Mouse (Mus musculus): ENCODE data around the gene Cldn34b3. TPM values are rescaled to one million over a fixed set of nuclear protein-coding genes. Genes with fewer than 3 reads are reported as not detected.
"Not testable (repeated sequence)": the region's sequence is repeated elsewhere in the genome, so short reads cannot be mapped to it uniquely, and the experiment has no call there.

The Cldn34b3 gene
- polyA plus RNA-seq (2014; fragmentation: Nextera tagmentation; extraction: Ambion mirVana), result not detected in 2 replicates

DNA sequence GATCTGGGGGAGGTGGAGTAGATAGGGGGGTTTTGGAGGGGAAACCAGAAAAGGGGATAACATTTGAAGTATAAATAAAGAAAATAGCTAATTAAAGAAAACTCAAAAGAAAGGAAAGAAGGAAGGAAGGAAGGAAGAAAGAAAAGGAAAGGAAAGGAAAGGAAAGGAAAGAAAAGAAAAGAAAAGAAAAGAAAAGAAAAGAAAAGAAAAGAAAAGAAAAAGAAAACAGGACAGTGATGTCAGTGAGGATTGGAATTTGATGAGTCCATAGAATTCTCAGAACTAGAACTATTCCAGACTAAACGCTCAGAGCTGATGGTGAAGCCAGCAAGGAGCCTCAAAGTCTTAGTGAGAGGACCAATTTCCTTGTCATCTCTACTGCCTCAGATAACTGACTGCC lies at the start of gene Cldn34b3:
Gene Cldn34b3, plus strand, starts transcription at position 301 of the 400 bp plus-strand sequence.
- H3K9me3 ChIP-seq (ENCODE audit: control insufficient read depth, low read length); H3K4me1 ChIP-seq (ENCODE audit: control insufficient read depth, insufficient read depth, low read length); H3K27me3 ChIP-seq (ENCODE audit: control insufficient read depth, insufficient read depth, low read length); H3K36me3 ChIP-seq (ENCODE audit: control insufficient read depth, insufficient read depth, low read length); H3K4me3 ChIP-seq (ENCODE audit: low read depth, low read length); ATAC-seq (ENCODE audit: low read depth); H3K4me2 ChIP-seq (ENCODE audit: low read depth, low read length); H3K9ac ChIP-seq (replicated peaks; ENCODE audit: low read depth, low read length); H3K27ac ChIP-seq (ENCODE audit: low read depth, low read length): not testable (repeated sequence)
- 91% methylated on average over 1 of the region's 1 CpGs for WGBS

Other genes with a start within 250 kb of the Cldn34b3 start
- not detected in 2 replicates for gene Cldn34b4, start 129.0 kb downstream of the Cldn34b3 start, polyA plus RNA-seq (2014; fragmentation: Nextera tagmentation; extraction: Ambion mirVana)